Mouse (Mus musculus) forebrain, embryonic 10.5 days (tissue): ENCODE measurements around the gene Cbx1. TPM values are rescaled to one million over a fixed set of nuclear protein-coding genes. Genes with fewer than 3 reads are reported as not detected.
"Not testable (repeated sequence)": the region's sequence is repeated elsewhere in the genome, so short reads cannot be mapped to it uniquely, and the experiment has no call there.

Experiments
- DNase-seq: peaks from one replicate; pipeline ENCODE4 v3.0.0-alpha.2; 2017; ENCODE audit warnings: low spot score; ENCODE audit errors: extremely low spot score
- H3K27ac ChIP-seq: fragments of 300-500 bp; sonication (generic); 2 replicates; pipeline ENCODE4 v1.5.1; 2016; ENCODE audit warnings: mild to moderate bottlenecking
- H3K27me3 ChIP-seq: fragments of 300-500 bp; sonication (generic); 2 replicates; pipeline ENCODE4 v1.6.1; 2016; ENCODE audit warnings: mild to moderate bottlenecking; ENCODE audit not compliant: poor library complexity, severe bottlenecking
- H3K36me3 ChIP-seq: fragments of 300-500 bp; sonication (generic); replicated peaks from 2 replicates; pipeline ENCODE4 v1.6.1; 2016; ENCODE audit warnings: mild to moderate bottlenecking, moderate library complexity
- H3K4me1 ChIP-seq: fragments of 300-500 bp; sonication (generic); 2 replicates; pipeline ENCODE4 v1.6.1; 2016
- H3K4me3 ChIP-seq: fragments of 300-500 bp; sonication (generic); 2 replicates; pipeline ENCODE4 v1.5.1; 2016; ENCODE audit warnings: mild to moderate bottlenecking, moderate library complexity
- H3K9me3 ChIP-seq: fragments of 300-500 bp; sonication (generic); 2 replicates; pipeline ENCODE4 v1.6.1; 2016; ENCODE audit warnings: mild to moderate bottlenecking, moderate library complexity
- WGBS: fragments of 180-500 bp; shearing (Covaris S2); methylation state at CpG from one replicate; pipeline ENCODE4 v1.1.7; 2016; 5-methylcytosine and 5-hydroxymethylcytosine counted together
- polyA plus RNA-seq: library from polyadenylated mRNA; unstranded; fragments of >200 nt; fragmentation: Nextera tagmentation; extraction: Ambion mirVana; gene quantifications from 2 replicates; pipeline ENCODE4 v1.2.1, GENCODE M21; 2016

Gene Cbx1
- polyA plus RNA-seq, 1 experiment from 2014 or later, result 188 TPM

- Histone ChIP-seq H3K36me3 (peaks cover 99% of the 10 kb centered on the region), H3K27ac (no peak overlapping the region), H3K9me3 (no peaks in the 10 kb centered on the region), H3K4me1 (no peaks in the 10 kb centered on the region), H3K27me3 (no peaks in the 10 kb centered on the region), H3K4me3 (no peak overlapping the region)
- DNase-seq, result no peak
- WGBS, result 91% methylated on average over 5 of the region's 5 CpGs
These were observed 16.7 kb downstream of the Cbx1 start for GRCm38 (mm10) chr11:96805606-96806005.

GRCm38 (mm10) chr11:96808066-96808465 is 19.1 kb downstream of the Cbx1 start:
- H3K27me3 ChIP-seq, result no peaks in the 10 kb centered on the region
- 76% methylated on average over 1 of the region's 1 CpGs for WGBS
- no peak for DNase-seq
- no peaks in the 10 kb centered on the region for H3K4me1 ChIP-seq
- H3K27ac ChIP-seq, result no peak overlapping the region
- peaks cover 100% of the 10 kb centered on the region for H3K36me3 ChIP-seq
- no peak overlapping the region for H3K4me3 ChIP-seq
- no peaks in the 10 kb centered on the region for H3K9me3 ChIP-seq

GRCm38 (mm10) chr11:96809562-96810235 is 20.8 kb downstream of the Cbx1 start:
- 93% methylated on average over 6 of the region's 6 CpGs for WGBS
- Histone ChIP-seq H3K4me1 (no peaks in the 10 kb centered on the region), H3K36me3 (peaks cover 98% of the 10 kb centered on the region), H3K9me3 (no peaks in the 10 kb centered on the region), H3K4me3 (no peak overlapping the region), H3K27me3 (no peaks in the 10 kb centered on the region), H3K27ac (no peak overlapping the region)
- DNase-seq, result no peak

- H3K4me3 ChIP-seq, H3K9me3 ChIP-seq, H3K27ac ChIP-seq, H3K27me3 ChIP-seq, DNase-seq, H3K4me1 ChIP-seq: not testable (repeated sequence)
- WGBS, result 93% methylated on average over 1 of the region's 1 CpGs
- peaks cover 98% of the 10 kb centered on the region for H3K36me3 ChIP-seq
These were observed 22.3 kb downstream of the Cbx1 start for GRCm38 (mm10) chr11:96811188-96811587.

GRCm38 (mm10) chr11:96813455-96813854 is 24.5 kb downstream of the Cbx1 start:
- H3K36me3 ChIP-seq, result peaks cover 98% of the 10 kb centered on the region
- H3K27me3 ChIP-seq, result no peaks in the 10 kb centered on the region
- H3K9me3 ChIP-seq, result no peaks in the 10 kb centered on the region
- 84% methylated on average over 4 of the region's 4 CpGs for WGBS
- no peak overlapping the region for H3K27ac ChIP-seq
- peaks cover 4% of the 10 kb centered on the region; the same call in 1 of the 2 replicates for H3K4me1 ChIP-seq
- no peak overlapping the region for H3K4me3 ChIP-seq
- DNase-seq, result no peak

GRCm38 (mm10) chr11:96813920-96814319 is 25.0 kb downstream of the Cbx1 start:
- 89% methylated on average over 5 of the region's 5 CpGs for WGBS
- peaks cover 4% of the 10 kb centered on the region; the same call in 1 of the 2 replicates for H3K4me1 ChIP-seq
- no peak overlapping the region for H3K27ac ChIP-seq
- H3K36me3 ChIP-seq, result peaks cover 98% of the 10 kb centered on the region
- no peak for DNase-seq
- H3K9me3 ChIP-seq, result no peaks in the 10 kb centered on the region
- no peak overlapping the region for H3K4me3 ChIP-seq
- no peaks in the 10 kb centered on the region for H3K27me3 ChIP-seq

GRCm38 (mm10) chr11:96814443-96814842 is 25.5 kb downstream of the Cbx1 start:
- no peak for DNase-seq
- peaks cover 4% of the 10 kb centered on the region; the same call in 1 of the 2 replicates for H3K4me1 ChIP-seq
- no peak overlapping the region for H3K27ac ChIP-seq
- H3K9me3 ChIP-seq, result no peaks in the 10 kb centered on the region
- H3K36me3 ChIP-seq, result peaks cover 98% of the 10 kb centered on the region
- WGBS, result 86% methylated on average over 2 of the region's 2 CpGs
- H3K27me3 ChIP-seq, result no peaks in the 10 kb centered on the region
- H3K4me3 ChIP-seq, result no peak overlapping the region

GRCm38 (mm10) chr11:96815895-96816294 is 27.0 kb downstream of the Cbx1 start:
- no peak overlapping the region for H3K4me3 ChIP-seq
- no peaks in the 10 kb centered on the region for H3K27me3 ChIP-seq
- no peak overlapping the region for H3K27ac ChIP-seq
- no peak for DNase-seq
- WGBS, result 96% methylated on average over 2 of the region's 2 CpGs
- H3K9me3 ChIP-seq, result no peaks in the 10 kb centered on the region
- H3K36me3 ChIP-seq, result peaks cover 98% of the 10 kb centered on the region
- H3K4me1 ChIP-seq, result peaks cover 4% of the 10 kb centered on the region; the same call in 1 of the 2 replicates

- Histone ChIP-seq H3K36me3 (peaks cover 98% of the 10 kb centered on the region), H3K27ac (no peak overlapping the region), H3K4me3 (no peak overlapping the region), H3K9me3 (no peaks in the 10 kb centered on the region), H3K27me3 (no peaks in the 10 kb centered on the region), H3K4me1 (peaks cover 4% of the 10 kb centered on the region; the same call in 1 of the 2 replicates)
- DNase-seq, result no peak
- 94% methylated on average over 1 of the region's 1 CpGs for WGBS
These were observed 27.6 kb downstream of the Cbx1 start for GRCm38 (mm10) chr11:96816494-96816893.

GRCm38 (mm10) chr11:96816979-96817378 is 28.1 kb downstream of the Cbx1 start:
- Histone ChIP-seq H3K4me3 (no peak overlapping the region), H3K4me1 (peaks cover 4% of the 10 kb centered on the region; the same call in 1 of the 2 replicates), H3K27me3 (no peaks in the 10 kb centered on the region), H3K9me3 (no peaks in the 10 kb centered on the region), H3K27ac (no peak overlapping the region), H3K36me3 (peaks cover 98% of the 10 kb centered on the region)
- 81% methylated on average over 5 of the region's 5 CpGs for WGBS
- no peak for DNase-seq

GRCm38 (mm10) chr11:96818128-96818710 is 29.3 kb downstream of the Cbx1 start:
- H3K4me3 ChIP-seq, result no peak overlapping the region
- H3K27me3 ChIP-seq, result no peaks in the 10 kb centered on the region
- H3K36me3 ChIP-seq, result peaks cover 99% of the 10 kb centered on the region
- H3K9me3 ChIP-seq, result no peaks in the 10 kb centered on the region
- H3K27ac ChIP-seq, result no peak overlapping the region
- DNase-seq, result no peak
- WGBS, result 91% methylated on average over 8 of the region's 8 CpGs
- peaks cover 14% of the 10 kb centered on the region for H3K4me1 ChIP-seq

GRCm38 (mm10) chr11:96821956-96822355 is 33.0 kb downstream of the Cbx1 start:
- H3K36me3 ChIP-seq, result peaks cover 89% of the 10 kb centered on the region
- H3K4me3 ChIP-seq, result no peak overlapping the region
- H3K4me1 ChIP-seq, result peaks cover 51% of the 10 kb centered on the region
- no peaks in the 10 kb centered on the region for H3K27me3 ChIP-seq
- no peak overlapping the region for H3K27ac ChIP-seq
- DNase-seq, result no peak
- WGBS, result 95% methylated on average over 10 of the region's 10 CpGs
- no peaks in the 10 kb centered on the region for H3K9me3 ChIP-seq

- Histone ChIP-seq H3K4me1 (peaks cover 56% of the 10 kb centered on the region), H3K36me3 (peaks cover 89% of the 10 kb centered on the region), H3K9me3 (no peaks in the 10 kb centered on the region), H3K4me3 (peak overlapping the region; percentile 66), H3K27me3 (no peaks in the 10 kb centered on the region), H3K27ac (peak overlapping the region; percentile 88; the same call in 1 of the 2 replicates)
- no peak for DNase-seq
- WGBS, result 39% methylated on average over 4 of the region's 4 CpGs
These were observed 33.9 kb downstream of the Cbx1 start for GRCm38 (mm10) chr11:96822675-96823470.
